Mouse (Mus musculus): ENCODE measurements at regions not wholly inside any gene's neighbourhood (a gene's known extent, or its start where the extent isn't known, plus 50 kb on each side); places are given as distances from the start of the nearest gene placed in this dataset.

GRCm38 (mm10) chr16:5538836-5539510 is 283.2 kb upstream of the Eef2kmt start:
- Histone ChIP-seq H3K27ac (ENCODE audit: low read length) (no peak overlapping the region), H3K4me3 (ENCODE audit: low read depth, low read length) (no peak overlapping the region), H3K9me3 (replicated peaks; ENCODE audit: control insufficient read depth, low read length, poor library complexity, severe bottlenecking) (no peaks in the 10 kb centered on the region), H3K27me3 (ENCODE audit: control insufficient read depth, insufficient read depth, low read depth, low read length) (no peaks in the 10 kb centered on the region), H3K4me1 (ENCODE audit: control insufficient read depth, insufficient read depth, low read length) (peaks cover 12% of the 10 kb centered on the region; the same call in 1 of the 2 replicates), H3K36me3 (ENCODE audit: control insufficient read depth, insufficient read depth, low read length) (no peaks in the 10 kb centered on the region), H3K9ac (ENCODE audit: low read depth, low read length) (no peak overlapping the region), H3K4me2 (ENCODE audit: low read length) (no peak overlapping the region)
- ATAC-seq: no peak
- WGBS: 56% methylated on average over 10 of the region's 10 CpGs

- ATAC-seq: 0 out of 2 replicates have a peak, but pooled peaks have one; percentile 1
- peak overlapping the region; percentile 12; the same call in 1 of the 2 replicates for H3K27ac ChIP-seq (ENCODE audit: low read length)
- H3K4me2 ChIP-seq (ENCODE audit: low read length): no peak overlapping the region
These were observed 281.8 kb upstream of the Eef2kmt start for GRCm38 (mm10) chr16:5537286-5538204.

GRCm38 (mm10) chr16:5536515-5536972 is 280.8 kb upstream of the Eef2kmt start:
- ATAC-seq: peak; percentile 61
- Histone ChIP-seq H3K9ac (ENCODE audit: low read depth, low read length) (peak overlapping the region; percentile 16; the same call in 1 of the 2 replicates), H3K9me3 (replicated peaks; ENCODE audit: control insufficient read depth, low read length, poor library complexity, severe bottlenecking) (no peaks in the 10 kb centered on the region), H3K27me3 (ENCODE audit: control insufficient read depth, insufficient read depth, low read depth, low read length) (no peaks in the 10 kb centered on the region), H3K4me3 (ENCODE audit: low read depth, low read length) (no peak overlapping the region), H3K4me1 (ENCODE audit: control insufficient read depth, insufficient read depth, low read length) (peaks cover 12% of the 10 kb centered on the region; the same call in 1 of the 2 replicates), H3K4me2 (ENCODE audit: low read length) (peak overlapping the region; percentile 39), H3K27ac (ENCODE audit: low read length) (peak overlapping the region; percentile 35; the same call in 1 of the 2 replicates), H3K36me3 (ENCODE audit: control insufficient read depth, insufficient read depth, low read length) (no peaks in the 10 kb centered on the region)
- 5% methylated on average over 14 of the region's 14 CpGs for WGBS

More at GRCm38 (mm10) chr16:5537286-5538204, 281.8 kb upstream of the Eef2kmt start:
- H3K4me1 ChIP-seq (ENCODE audit: control insufficient read depth, insufficient read depth, low read length): peaks cover 12% of the 10 kb centered on the region; the same call in 1 of the 2 replicates
- no peaks in the 10 kb centered on the region for H3K9me3 ChIP-seq (replicated peaks; ENCODE audit: control insufficient read depth, low read length, poor library complexity, severe bottlenecking)
- H3K27me3 ChIP-seq (ENCODE audit: control insufficient read depth, insufficient read depth, low read depth, low read length): no peaks in the 10 kb centered on the region
- no peak overlapping the region for H3K9ac ChIP-seq (ENCODE audit: low read depth, low read length)
- H3K36me3 ChIP-seq (ENCODE audit: control insufficient read depth, insufficient read depth, low read length): no peaks in the 10 kb centered on the region
- no peak overlapping the region for H3K4me3 ChIP-seq (ENCODE audit: low read depth, low read length)
- 46% methylated on average over 11 of the region's 11 CpGs for WGBS

GRCm38 (mm10) chr16:5535414-5535813 is 279.6 kb upstream of the Eef2kmt start:
- no peak overlapping the region for H3K4me2 ChIP-seq (ENCODE audit: low read length)
- WGBS: 57% methylated on average over 8 of the region's 8 CpGs
- no peaks in the 10 kb centered on the region for H3K9me3 ChIP-seq (replicated peaks; ENCODE audit: control insufficient read depth, low read length, poor library complexity, severe bottlenecking)
- H3K36me3 ChIP-seq (ENCODE audit: control insufficient read depth, insufficient read depth, low read length): no peaks in the 10 kb centered on the region
- no peaks in the 10 kb centered on the region for H3K27me3 ChIP-seq (ENCODE audit: control insufficient read depth, insufficient read depth, low read depth, low read length)
- no peak overlapping the region for H3K4me3 ChIP-seq (ENCODE audit: low read depth, low read length)
- no peak overlapping the region for H3K9ac ChIP-seq (ENCODE audit: low read depth, low read length)
- H3K4me1 ChIP-seq (ENCODE audit: control insufficient read depth, insufficient read depth, low read length): peaks cover 12% of the 10 kb centered on the region; the same call in 1 of the 2 replicates
- no peak for ATAC-seq
- H3K27ac ChIP-seq (ENCODE audit: low read length): no peak overlapping the region

- 36% methylated on average over 5 of the region's 5 CpGs for WGBS
- Histone ChIP-seq H3K9ac (ENCODE audit: low read depth, low read length) (no peak overlapping the region), H3K36me3 (ENCODE audit: control insufficient read depth, insufficient read depth, low read length) (no peaks in the 10 kb centered on the region), H3K4me1 (ENCODE audit: control insufficient read depth, insufficient read depth, low read length) (peaks cover 12% of the 10 kb centered on the region; the same call in 1 of the 2 replicates), H3K27me3 (ENCODE audit: control insufficient read depth, insufficient read depth, low read depth, low read length) (no peaks in the 10 kb centered on the region), H3K4me2 (ENCODE audit: low read length) (no peak overlapping the region), H3K9me3 (replicated peaks; ENCODE audit: control insufficient read depth, low read length, poor library complexity, severe bottlenecking) (no peaks in the 10 kb centered on the region), H3K4me3 (ENCODE audit: low read depth, low read length) (no peak overlapping the region), H3K27ac (ENCODE audit: low read length) (no peak overlapping the region)
- no peak for ATAC-seq
These were observed 279.1 kb upstream of the Eef2kmt start for GRCm38 (mm10) chr16:5534862-5535261.

- no peaks in the 10 kb centered on the region for H3K36me3 ChIP-seq (ENCODE audit: control insufficient read depth, insufficient read depth, low read length)
- ATAC-seq: no peak
- H3K4me1 ChIP-seq (ENCODE audit: control insufficient read depth, insufficient read depth, low read length): peaks cover 12% of the 10 kb centered on the region; the same call in 1 of the 2 replicates
- H3K4me2 ChIP-seq (ENCODE audit: low read length): no peak overlapping the region
- no peak overlapping the region for H3K9ac ChIP-seq (ENCODE audit: low read depth, low read length)
- H3K27ac ChIP-seq (ENCODE audit: low read length): no peak overlapping the region
- H3K27me3 ChIP-seq (ENCODE audit: control insufficient read depth, insufficient read depth, low read depth, low read length): no peaks in the 10 kb centered on the region
- no peaks in the 10 kb centered on the region for H3K9me3 ChIP-seq (replicated peaks; ENCODE audit: control insufficient read depth, low read length, poor library complexity, severe bottlenecking)
- no peak overlapping the region for H3K4me3 ChIP-seq (ENCODE audit: low read depth, low read length)
- WGBS: 77% methylated on average over 3 of the region's 3 CpGs
These were observed 278.6 kb upstream of the Eef2kmt start for GRCm38 (mm10) chr16:5534385-5534784.

GRCm38 (mm10) chr16:5532281-5532680 is 276.5 kb upstream of the Eef2kmt start:
- no peaks in the 10 kb centered on the region for H3K36me3 ChIP-seq (ENCODE audit: control insufficient read depth, insufficient read depth, low read length)
- WGBS: 72% methylated on average over 3 of the region's 3 CpGs
- peaks cover 12% of the 10 kb centered on the region; the same call in 1 of the 2 replicates for H3K4me1 ChIP-seq (ENCODE audit: control insufficient read depth, insufficient read depth, low read length)
- no peaks in the 10 kb centered on the region for H3K27me3 ChIP-seq (ENCODE audit: control insufficient read depth, insufficient read depth, low read depth, low read length)
- H3K27ac ChIP-seq (ENCODE audit: low read length): no peak overlapping the region
- no peak for ATAC-seq
- H3K4me2 ChIP-seq (ENCODE audit: low read length): no peak overlapping the region
- no peak overlapping the region for H3K9ac ChIP-seq (ENCODE audit: low read depth, low read length)
- H3K4me3 ChIP-seq (ENCODE audit: low read depth, low read length): no peak overlapping the region
- H3K9me3 ChIP-seq (replicated peaks; ENCODE audit: control insufficient read depth, low read length, poor library complexity, severe bottlenecking): no peaks in the 10 kb centered on the region

- no peak for ATAC-seq
- H3K4me2 ChIP-seq (ENCODE audit: low read length): no peak overlapping the region
- 94% methylated on average over 2 of the region's 2 CpGs for WGBS
These were observed 274.0 kb upstream of the Eef2kmt start for GRCm38 (mm10) chr16:5529823-5530222.

More at GRCm38 (mm10) chr16:5529823-5530222, 274.0 kb upstream of the Eef2kmt start:
- no peak overlapping the region for H3K27ac ChIP-seq (ENCODE audit: low read length)
- H3K4me3 ChIP-seq (ENCODE audit: low read depth, low read length): no peak overlapping the region
- no peaks in the 10 kb centered on the region for H3K27me3 ChIP-seq (ENCODE audit: control insufficient read depth, insufficient read depth, low read depth, low read length)
- H3K4me1 ChIP-seq (ENCODE audit: control insufficient read depth, insufficient read depth, low read length): no peaks in the 10 kb centered on the region; the same call in 1 of the 2 replicates
- H3K9me3 ChIP-seq (replicated peaks; ENCODE audit: control insufficient read depth, low read length, poor library complexity, severe bottlenecking): no peaks in the 10 kb centered on the region
- H3K9ac ChIP-seq (ENCODE audit: low read depth, low read length): no peak overlapping the region
- H3K36me3 ChIP-seq (ENCODE audit: control insufficient read depth, insufficient read depth, low read length): no peaks in the 10 kb centered on the region
